Mouse (Mus musculus) mouse embryonic stem cell (cell line): ENCODE results near the gene Mogs.

Experiments
- in situ Hi-C, 2 experiments: fragments of 300-500 bp; cut with MboI; formaldehyde crosslinking; loops; 1 replicate in 1 of 2; 3 replicates in 1 of 2; pipeline ENCODE4 v1.14.3; 2019 to 2020; ENCODE audit warnings: low sequenced_read_pairs in 2 of 2, low pct_unique_long_range_greater_than_20kb in 1 of 2, mixed read lengths in 1 of 2; ENCODE audit not compliant: unreplicated experiment in 1 of 2

The Mogs gene

GRCm38 (mm10) chr6:83115011-83115671, at the start of gene Mogs:
Mogs (plus strand) TSS chr6:83115496.
- in situ Hi-C loops = no loop called here

DNA sequence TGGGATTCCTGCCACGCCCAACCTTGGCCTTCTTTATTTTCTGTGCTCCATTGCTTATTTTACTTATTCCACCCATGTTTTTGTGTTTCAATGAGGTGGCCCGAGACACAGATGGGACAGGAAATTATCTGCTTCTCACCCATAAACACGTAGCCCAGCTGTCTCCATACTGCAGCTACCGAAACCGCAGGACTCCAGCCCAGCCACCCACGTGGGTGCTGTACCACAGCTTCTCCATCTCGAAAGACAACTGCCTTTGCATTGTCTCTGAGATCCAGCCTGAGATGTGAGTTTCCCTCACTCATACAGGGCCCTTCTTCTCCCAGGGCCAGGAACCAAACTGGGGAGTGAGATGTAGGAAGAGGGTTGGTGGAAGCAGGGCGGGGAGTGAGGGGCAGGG, 49.3 kb upstream of the Mogs start:
- in situ Hi-C loops = loop anchor here in 1 of 2 experiments (10.0 kb wide), 1 partner anchor 649 kb away; the partner anchor contains the start of gene Vax2

DNA sequence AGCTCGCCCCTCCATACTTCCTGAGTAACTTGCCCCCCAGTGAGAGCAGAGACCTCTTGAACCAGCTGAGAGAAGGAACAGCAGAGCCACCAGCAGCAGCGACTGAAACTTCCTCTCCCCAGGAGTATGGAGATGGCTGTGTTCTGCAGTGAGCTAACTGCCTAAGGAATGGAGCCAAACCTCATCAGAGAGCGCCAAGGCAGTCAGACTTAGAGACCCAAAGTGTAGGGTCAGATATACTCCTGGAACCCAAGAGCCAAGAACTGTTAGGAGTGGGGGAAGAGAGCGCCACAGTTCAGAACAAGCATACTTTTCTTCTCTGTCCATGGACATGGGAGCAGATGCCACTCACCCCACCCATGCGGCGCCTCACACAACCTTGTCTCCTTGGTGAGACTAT, 48.9 kb upstream of the Mogs start:
- in situ Hi-C loops = loop anchor here in 1 of 2 experiments (10.0 kb wide), 1 partner anchor 648 kb away; the partner anchor contains the start of gene Vax2

DNA sequence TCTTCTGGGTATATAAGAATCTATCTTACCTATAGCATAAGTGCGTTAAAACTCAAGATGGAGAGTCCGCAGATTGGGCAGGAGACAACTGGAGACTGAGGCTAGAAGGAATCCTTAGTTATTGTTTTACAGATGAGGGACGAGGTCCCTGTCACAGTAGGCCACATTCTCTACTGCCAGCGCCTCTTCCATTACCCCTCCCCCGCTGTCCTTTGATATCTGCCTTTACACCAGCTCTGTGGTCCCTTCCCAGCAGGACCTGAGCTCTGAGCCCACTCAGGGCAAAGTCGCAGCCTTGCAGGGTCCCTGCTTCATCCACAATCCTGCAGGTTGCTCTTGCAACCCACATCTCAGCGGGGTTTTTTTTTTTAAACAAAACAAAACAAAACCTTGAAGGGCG, 47.1 kb upstream of the Mogs start:
- in situ Hi-C loops = loop anchor here in 1 of 2 experiments (10.0 kb wide), 1 partner anchor 647 kb away; the partner anchor contains the start of gene Vax2

DNA sequence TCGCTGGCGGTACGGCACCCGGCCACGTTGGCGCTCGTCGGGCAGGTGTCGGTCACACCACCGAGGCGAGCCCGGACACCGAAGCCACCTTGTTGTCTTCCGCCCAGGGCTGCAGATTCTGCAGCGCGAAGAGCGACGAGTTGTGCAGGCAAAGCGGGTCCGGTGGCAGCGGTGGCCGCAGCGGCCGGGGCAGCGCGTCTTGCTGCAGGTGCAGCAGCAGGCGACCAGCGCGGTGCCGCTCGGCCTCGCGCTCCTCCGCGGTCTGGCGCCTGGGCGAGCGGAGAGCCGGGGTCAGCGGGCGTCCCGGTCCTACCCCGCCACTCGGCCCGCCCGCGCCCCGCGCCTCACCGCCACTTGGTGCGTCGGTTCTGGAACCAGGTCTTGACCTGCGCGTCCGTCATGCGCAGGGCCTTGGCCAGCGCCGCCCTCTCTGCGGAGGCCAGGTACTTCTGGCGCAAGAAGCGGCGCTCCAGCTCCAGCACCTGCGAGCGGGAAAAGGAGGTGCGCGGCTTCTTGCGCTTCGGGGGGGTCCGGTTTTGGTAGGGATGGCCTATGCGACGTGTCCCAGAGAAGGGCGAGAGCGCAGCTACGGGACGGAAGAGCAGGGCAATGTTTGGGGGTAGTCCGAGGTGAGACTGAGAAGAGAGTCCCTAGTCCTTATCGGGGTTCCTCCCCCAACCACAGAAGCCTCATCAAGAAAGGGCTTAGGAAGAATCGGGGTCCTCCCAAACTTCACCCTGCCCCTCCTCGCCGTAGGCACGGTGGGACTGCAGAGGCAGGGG, 46.4 kb upstream of the Mogs start:
- in situ Hi-C loops = loop anchor here in 1 of 2 experiments (10.0 kb wide), 1 partner anchor 646 kb away; the partner anchor contains the start of gene Vax2

DNA sequence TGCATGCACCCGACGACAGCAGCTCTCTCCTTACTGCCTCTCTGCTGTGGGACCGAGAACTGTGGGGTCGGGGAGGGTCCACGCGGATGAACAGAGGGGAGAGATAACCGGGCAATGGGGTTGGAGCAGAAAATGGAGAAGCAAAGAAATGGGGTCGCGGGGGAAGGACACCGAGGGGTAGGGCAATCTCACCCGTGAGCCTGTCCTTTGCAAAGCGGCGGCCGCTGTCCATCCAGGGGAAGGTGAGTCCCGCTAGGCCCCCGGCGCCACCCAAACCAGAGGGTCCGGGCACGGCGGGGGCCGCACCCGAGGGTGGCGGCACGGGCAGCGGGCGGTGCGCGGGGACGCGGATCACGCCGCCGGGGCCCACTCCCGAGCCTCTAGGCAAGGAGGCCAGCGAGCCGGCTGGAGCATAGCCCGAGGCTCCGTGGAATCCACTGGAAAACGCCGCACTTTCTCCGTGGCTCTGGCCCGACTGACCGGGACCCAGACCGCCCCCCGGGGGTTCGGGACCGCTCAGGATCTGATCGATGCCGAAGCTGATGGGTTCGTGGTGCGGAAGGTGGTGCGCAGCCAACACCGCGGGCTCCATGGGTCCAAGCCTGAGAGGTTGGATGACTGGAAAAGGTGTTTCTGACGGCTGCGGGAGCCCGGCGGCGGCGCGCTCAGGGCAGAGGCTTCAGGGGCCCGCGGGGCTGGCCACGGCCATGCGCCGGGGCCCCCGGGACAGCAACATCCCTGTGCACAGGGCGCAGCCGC, 45.6 kb upstream of the Mogs start:
- in situ Hi-C loops = loop anchor here in 1 of 2 experiments (10.0 kb wide), 1 partner anchor 645 kb away; the partner anchor contains the start of gene Vax2

- in situ Hi-C loops = no loop called here
Observed at GRCm38 (mm10) chr6:83070247-83070310, 45.2 kb upstream of the Mogs start, which contains the start of gene Tlx2. Tlx2 (minus strand) TSS chr6:83070293.

DNA sequence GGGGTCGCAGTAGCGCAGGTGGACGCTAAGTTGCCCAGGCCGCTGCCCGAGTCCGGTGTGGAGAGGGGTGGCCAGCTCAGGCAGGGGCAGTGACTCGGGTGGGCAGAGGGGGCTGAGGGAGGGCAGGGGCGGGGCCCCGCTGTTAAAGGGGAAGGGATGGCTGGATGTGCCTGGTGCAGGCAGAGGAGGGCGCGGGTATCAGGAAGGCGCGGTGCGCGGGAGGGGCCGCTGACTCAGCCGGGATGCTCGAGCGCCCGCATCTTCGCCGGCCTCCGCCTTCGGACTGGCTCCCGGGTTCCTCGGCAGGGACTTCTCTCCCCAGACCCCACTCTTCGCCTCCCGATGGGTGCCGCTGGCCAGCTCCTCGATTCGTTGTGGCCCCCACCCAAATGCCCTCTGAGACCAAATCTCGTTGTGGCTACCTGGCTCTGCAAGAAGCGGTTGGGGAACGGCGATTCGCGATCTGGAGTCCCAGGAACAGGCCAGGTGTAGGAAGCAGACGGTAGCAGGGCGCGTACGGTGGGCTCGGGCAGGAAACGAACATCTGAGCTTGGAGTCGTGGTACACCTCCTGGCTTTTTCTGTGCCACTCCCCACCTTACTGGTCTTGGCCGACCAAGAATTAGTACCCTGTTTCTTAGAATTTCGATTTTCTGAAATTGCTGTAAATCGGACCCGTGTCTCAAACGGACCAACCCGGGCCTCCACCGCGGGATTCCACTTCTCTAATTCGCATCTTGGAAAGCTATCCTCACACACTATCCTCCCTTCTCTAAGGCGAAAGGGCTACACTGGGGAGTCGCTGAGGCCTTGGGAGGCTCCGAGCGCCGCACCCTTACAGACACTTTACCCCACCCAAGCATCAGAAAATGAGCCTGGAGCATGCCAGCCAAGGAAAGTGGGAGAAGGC, 44.7 kb upstream of the Mogs start:
- in situ Hi-C loops = no loop called here

- in situ Hi-C loops = no loop called here
Observed at GRCm38 (mm10) chr6:83071220-83071619, 44.1 kb upstream of the Mogs start.

- in situ Hi-C loops = no loop called here
Observed at GRCm38 (mm10) chr6:83074979-83075378, 40.3 kb upstream of the Mogs start.

- in situ Hi-C loops = no loop called here
Observed at GRCm38 (mm10) chr6:83077630-83078323, 37.5 kb upstream of the Mogs start, which contains the start of gene Pcgf1. Pcgf1 (plus strand) TSS chr6:83077869.

DNA sequence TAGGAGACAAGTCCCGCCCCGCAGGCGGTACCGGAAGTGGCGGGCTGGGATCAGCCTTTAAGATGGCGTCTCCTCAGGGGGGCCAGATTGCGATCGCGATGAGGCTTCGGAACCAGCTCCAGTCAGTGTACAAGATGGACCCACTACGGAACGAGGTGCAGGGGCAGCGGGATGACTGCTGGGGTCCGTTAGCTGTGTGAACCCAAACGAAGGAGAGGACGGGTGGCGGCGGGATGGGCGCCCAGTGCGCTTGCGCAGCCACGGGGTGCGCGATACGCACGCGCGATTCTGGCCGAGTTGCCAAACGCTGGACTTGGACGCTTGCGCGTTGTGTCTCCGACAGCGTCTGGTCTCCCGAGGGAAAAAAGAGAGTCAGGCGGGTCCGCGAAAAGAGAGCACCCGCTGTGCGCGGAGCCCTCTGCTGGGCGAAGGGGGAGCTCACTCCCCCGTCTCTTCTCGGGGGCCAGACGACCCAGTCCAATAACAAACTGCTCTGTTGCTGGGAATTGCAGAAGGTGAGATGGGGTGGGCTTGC, 36.9 kb upstream of the Mogs start:
- in situ Hi-C loops = no loop called here

DNA sequence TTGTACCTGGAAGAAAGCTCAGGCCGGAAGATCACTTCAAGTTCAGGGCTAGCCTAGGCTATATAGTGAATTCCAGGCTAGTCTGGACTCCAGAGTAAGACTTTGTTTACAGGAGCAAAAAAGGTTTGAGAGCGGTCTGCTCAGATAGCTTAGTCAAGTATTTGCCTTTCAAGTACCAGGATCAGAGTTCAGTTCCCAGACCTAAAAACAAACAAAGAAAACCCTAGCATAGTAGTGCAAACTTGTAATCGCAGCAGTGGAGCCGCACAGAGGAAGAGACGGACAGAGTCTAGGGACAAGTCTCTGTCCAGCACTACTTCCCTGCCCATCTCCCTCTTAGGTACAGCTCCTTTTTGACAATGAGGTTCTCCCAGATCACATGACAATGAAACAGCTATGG, 35.1 kb upstream of the Mogs start:
- in situ Hi-C loops = no loop called here

- in situ Hi-C loops = no loop called here
Observed at GRCm38 (mm10) chr6:83083497-83083896, 31.8 kb upstream of the Mogs start.

GRCm38 (mm10) chr6:83084477-83084876, 30.8 kb upstream of the Mogs start:
- in situ Hi-C loops = no loop called here

GRCm38 (mm10) chr6:83086121-83087035, 28.9 kb upstream of the Mogs start, which contains the start of gene Lbx2:
Lbx2 (plus strand) TSS chr6:83086367.
- in situ Hi-C loops = no loop called here
